Mouse (Mus musculus) heart, postnatal 25 days (tissue): Measurements from ENCODE around the gene Rnf126. TPM values are rescaled to one million over a fixed set of nuclear protein-coding genes. Genes with fewer than 3 reads are reported as not detected.
A peak's percentile ranks its signal among the peaks of the same experiment; 100 is the strongest.

ENCODE experiments used
- DNase-seq: peaks from one replicate; pipeline ENCODE4 v3.0.0; 2022; ENCODE audit warnings: low spot score
- intact Hi-C: fragments of 180-260 bp; cut with DNase I; formaldehyde crosslinking; loops from one replicate; pipeline ENCODE4 v1.15.1; 2025
- total RNA-seq, 2 experiments: library from RNA; stranded (reverse); gene quantifications; 2 replicates each; pipeline ENCODE4 v1.2.3; 2021

The Rnf126 gene
- total RNA-seq, 2 experiments from 2014 or later: 21.2 to 22.8 TPM

DNA sequence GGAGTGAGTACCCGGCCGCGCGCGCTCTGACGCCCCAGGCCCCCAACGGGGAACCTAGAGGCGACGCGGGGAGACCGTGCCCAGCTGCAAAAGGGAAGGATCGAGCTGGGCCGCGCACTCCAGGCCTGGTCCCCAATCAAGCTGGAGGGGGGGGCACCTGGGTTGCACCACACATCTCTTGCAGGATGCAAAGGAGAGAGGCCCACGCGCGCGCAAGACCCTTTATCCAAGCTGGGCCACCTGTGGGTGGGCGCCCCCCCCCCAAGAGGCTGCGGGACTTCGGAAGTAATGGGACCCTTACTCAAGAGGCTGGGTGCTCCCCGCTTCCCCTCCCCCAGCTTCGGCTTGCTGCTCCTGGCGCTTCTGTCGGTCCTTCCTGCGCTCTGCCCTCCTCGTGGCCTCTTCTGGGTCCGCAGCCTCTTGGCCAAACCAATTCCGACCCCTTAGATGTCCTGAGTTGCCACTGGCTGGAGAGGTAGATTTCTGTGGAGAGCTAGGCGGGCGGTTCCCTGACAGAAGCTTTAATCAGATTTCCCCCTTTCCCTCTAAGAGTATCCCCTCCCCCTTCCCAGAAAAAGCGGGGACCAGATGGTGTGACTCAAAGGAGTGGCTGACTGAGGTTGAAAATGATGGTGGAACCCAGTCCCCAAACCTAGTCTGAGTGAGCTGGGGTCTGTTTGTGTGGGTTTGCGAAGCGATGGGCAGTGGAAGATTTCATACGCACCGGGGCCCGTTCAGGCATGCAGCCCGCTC, 27.2 kb upstream of the Rnf126 start:
- intact Hi-C loops: loop anchor here (1.0 kb wide), 2 partner anchors 14 to 18 kb away; no protein-coding TSS in a partner anchor
- DNase-seq: no peak

- intact Hi-C loops: loop anchor here (1.0 kb wide), 1 partner anchor 19 kb away; no protein-coding TSS in a partner anchor
Observed at GRCm38 (mm10) chr10:79793051-79793737, 26.4 kb upstream of the Rnf126 start, which contains the start of gene Palm. TSS of gene Palm (plus strand) at chr10:79793572.

DNA sequence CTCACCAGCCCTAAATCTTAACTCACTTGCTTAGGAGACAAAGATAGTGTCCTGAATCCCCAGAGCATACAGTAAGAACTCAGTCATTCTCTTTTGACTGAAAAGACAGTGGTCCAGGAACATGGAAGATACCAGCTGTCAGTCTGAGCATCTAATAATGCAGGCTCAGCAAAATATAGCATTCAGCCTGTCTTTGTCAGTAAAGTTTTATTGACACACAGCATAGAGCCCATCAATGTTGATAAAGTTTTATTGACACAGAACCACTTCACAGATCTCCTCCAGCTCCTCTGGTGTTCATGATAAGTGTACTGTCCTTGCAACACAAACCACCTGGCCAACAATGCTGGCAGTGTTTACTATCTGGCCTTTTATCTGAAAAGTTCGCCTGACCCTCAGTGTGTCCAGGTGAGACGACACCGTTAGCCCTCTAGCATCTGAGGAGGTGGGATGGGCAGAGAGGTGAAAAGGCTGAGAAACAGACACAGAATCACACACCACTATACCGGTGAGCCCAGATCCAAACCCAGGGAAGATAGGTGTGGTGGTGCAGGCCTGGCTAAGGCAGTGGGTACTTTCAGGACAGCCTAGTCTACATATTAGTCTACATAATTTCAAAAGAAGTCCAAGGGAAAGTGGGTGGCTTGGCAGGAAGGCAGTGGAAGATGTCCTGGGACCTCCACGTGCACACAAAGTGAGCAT, 25.7 kb upstream of the Rnf126 start:
- no peak for DNase-seq
- intact Hi-C loops: loop anchor here (1.0 kb wide), 1 partner anchor 20 kb away; no protein-coding TSS in a partner anchor

More at GRCm38 (mm10) chr10:79793051-79793737, 26.4 kb upstream of the Rnf126 start, which contains the start of gene Palm:
- peak; percentile 64 for DNase-seq

DNA sequence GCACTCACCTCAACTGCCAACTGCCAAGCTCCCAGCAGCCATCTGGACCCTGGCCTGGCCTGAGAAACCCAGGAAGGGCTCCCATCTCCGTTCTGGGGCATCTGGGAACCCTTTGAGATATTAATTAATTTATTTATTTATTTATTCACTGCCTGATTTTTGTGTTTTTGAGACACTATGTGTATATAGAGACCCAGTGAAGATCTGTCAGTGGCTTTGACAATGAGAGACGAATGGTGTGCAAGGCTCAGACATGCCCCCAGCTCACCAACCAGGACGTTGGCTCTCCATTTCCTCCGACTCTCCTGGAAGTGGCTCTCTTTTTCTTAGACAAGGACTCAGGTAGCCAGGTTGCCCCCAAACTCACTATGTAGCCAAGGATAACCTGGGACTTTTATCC, 24.1 kb upstream of the Rnf126 start, which contains the start of gene Prss57:
Gene Prss57 (minus strand): TSS at position 101 of the 400 bp plus-strand sequence.
- intact Hi-C loops: no loop called here
- no peak for DNase-seq

DNA sequence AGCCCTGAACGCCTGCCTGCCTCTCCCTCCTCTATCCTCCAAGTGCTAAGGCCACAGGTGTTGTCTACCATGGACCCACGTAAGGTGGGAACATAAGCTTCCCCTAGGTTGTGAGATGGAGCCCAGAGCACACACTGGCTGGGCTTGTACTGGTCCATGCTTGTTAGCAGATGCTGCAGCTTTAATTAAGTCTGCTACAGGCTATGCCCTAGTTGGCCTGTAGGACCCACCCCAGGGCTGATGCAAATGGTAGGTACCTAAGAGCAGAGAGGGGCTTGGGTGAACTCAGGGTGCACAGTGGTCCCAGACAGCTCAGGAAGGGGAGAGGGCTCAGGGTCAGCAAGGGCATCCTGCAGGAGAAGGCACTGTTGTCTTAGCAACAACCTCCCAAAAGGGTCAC, 22.8 kb upstream of the Rnf126 start:
- no peak for DNase-seq
- intact Hi-C loops: loop anchor here (5.0 kb wide), 1 partner anchor 77 kb away; no protein-coding TSS in a partner anchor

DNA sequence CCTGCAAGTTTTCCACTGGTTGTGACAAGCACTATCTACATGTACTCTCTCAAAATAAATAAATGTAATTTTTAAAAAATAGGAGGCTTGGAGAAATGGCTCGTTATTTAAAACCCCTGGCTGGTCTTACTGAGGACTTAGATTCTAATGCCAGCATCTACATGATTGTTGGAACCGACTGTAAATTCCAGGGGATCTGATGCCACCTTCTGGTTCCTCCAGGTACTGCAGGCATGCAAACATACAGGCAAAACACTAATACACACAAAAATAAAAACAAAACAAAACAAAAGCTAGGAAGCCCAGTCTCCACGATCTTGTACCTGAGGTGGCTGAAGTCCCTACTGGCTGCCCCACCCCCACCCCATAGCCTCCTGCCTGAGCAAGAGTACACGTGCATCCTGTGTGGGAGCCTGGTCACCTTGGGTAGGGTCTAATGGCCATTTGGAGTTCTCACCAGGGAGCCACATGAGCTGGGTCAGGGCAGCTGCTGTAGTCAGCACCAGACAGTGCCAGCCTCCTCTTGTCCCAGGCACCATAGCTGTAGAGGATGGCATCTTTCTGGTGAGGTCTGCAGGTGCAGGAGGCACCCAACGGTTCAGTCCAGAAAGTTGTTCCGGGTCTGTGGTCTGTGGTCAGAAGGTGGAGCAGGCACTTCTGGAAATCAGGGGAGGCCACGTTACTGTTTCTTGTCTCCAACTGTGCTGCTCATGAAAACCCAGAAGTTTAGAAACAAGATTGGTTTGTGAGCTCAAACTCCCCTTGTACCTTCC, 21.8 kb upstream of the Rnf126 start:
- DNase-seq: no peak
- intact Hi-C loops: loop anchor here (5.0 kb wide), 1 partner anchor 76 kb away; no protein-coding TSS in a partner anchor

- intact Hi-C loops: loop anchor here (2.0 kb wide), 1 partner anchor 15 kb away; no protein-coding TSS in a partner anchor
- DNase-seq: no peak
Observed at GRCm38 (mm10) chr10:79783920-79784800, 17.4 kb upstream of the Rnf126 start.

DNA sequence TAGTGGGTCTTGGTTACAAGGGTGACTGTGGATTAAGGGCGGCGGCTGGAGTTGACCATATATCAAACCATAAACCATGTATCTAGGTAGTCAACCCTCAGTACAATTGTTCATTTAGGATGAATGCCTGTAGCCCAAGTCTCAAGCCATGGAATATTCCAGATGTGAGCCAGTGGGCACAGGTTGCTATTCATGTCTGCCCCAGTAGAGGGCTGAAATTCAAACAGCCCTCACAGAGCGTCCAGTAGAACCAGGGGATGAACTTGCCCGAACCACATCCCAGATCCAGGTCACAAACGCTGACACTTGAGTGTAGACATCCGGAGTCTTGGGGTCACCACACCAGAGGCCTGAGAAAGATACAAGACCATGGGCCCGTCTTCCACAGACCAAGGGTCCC, 16.3 kb upstream of the Rnf126 start:
- no peak for DNase-seq
- intact Hi-C loops: no loop called here

DNA sequence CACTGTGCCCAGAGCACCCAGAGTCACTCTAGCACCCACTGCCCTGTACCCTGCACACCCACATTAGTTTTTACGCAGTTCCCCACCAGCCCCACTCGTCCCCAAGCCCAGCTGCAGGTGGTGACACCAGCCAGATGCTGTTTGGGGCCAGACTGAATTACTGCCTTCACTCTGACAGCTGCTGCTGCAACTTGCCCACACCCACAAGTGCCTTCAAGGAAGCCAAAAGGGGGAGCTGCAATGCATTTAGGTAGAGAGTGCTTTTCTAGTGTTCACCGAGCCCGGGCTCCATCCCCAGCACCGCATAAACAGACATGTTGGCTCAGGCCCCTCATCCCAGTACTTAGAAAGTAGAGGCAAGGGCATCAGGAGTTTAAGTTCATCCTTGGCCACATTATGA, 15.2 kb upstream of the Rnf126 start:
- intact Hi-C loops: no loop called here
- DNase-seq: no peak

GRCm38 (mm10) chr10:79781139-79781538, 14.4 kb upstream of the Rnf126 start:
- no peak for DNase-seq
- intact Hi-C loops: no loop called here

- intact Hi-C loops: no loop called here
- no peak for DNase-seq
Observed at GRCm38 (mm10) chr10:79780664-79781015, 13.9 kb upstream of the Rnf126 start.

- intact Hi-C loops: no loop called here
- DNase-seq: peak; percentile 86
Observed at GRCm38 (mm10) chr10:79779784-79780663, 13.3 kb upstream of the Rnf126 start.

GRCm38 (mm10) chr10:79779193-79779592, 12.4 kb upstream of the Rnf126 start:
- no peak for DNase-seq
- intact Hi-C loops: no loop called here

DNA sequence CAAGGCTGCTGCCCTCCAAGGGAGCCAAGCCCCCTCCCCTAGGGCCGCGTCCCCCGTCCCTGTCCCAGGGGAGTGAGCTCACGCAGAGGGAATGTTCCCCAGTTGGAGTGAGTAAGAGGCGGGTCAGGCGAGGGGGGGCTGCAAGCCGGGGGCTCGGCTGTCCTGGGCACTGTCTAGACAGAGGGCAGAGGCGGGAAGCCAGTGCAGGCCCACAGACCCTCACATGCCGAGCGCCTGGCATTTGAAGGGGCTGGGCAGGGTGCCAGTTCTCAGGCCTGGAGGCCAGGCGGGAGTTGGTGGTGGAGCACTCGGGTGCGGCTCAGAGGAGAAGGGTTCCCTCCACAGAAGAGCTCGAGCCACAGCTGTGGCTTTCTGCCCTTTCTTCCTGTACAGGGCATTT, 11.3 kb upstream of the Rnf126 start:
- peak; percentile 47 for DNase-seq
- intact Hi-C loops: no loop called here

GRCm38 (mm10) chr10:79777103-79777531, 10.4 kb upstream of the Rnf126 start, which contains the start of gene Fstl3:
TSS of gene Fstl3 (plus strand) at chr10:79777272.
- intact Hi-C loops: no loop called here
- DNase-seq: no peak

DNA sequence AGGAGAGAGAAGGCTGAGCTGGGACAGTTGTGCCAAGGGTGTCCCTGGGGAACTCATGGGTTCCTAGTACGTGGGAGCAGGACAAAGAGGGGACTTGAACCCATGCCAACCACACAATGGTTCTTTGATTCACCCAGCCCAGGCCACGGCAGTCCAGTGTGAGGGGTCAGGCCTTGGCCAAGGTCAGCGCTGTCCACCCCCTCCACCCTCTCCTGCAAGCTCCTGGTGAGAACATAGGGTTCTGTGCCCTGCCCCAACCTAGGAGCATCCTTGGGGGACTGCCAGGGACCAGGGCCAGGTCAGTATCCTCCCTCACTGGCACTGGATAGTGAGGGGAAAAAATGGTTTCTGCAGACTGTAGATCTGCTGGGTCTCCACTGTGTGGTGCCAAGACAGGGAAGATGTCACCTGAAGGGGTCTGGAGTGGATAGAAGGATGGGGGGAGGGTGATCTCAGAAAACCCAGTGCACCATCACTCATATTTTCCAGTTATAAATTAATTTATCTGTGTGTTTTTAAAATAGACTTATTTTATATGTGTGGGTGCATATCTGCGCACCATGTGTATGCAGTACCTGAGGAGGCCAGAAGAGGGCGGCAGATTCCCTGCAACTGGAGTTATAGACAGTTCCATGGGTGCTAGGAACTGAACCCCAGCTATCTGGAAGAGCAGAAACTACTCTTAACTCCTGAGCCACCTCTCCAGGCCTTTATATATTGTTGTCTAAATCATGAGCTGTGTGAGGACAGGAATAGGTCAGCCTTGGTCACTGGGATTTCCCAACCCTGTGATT, 7.9 kb upstream of the Rnf126 start:
- no peak for DNase-seq
- intact Hi-C loops: no loop called here

DNA sequence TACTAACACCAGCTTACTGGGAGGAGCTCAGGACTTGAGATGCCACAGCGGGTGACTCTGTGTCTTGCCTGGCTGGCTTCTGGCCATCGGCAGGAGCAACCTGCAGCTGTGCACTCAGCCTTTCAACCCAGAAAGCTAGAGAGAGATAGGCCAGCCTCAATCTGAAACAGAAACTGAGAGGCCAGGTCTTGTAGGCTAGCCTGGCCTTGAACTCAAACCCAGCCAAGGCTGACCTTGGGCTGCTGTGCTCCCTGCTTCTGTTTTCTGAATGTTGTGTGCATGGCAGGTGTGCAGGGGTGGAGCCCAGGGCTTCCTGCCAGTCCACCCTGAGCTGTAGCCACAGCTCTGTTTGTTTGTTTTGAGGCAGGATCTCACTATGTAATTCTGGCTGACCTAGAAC, 6.5 kb upstream of the Rnf126 start:
- intact Hi-C loops: no loop called here
- no peak for DNase-seq
